Mouse (Mus musculus) retina, postnatal 1 day (tissue): Measurements from ENCODE around the gene Gns.

Experiments used
- DNase-seq: peaks from one replicate; pipeline ENCODE4 v3.0.0-alpha.2; 2012

Gns gene

GRCm38 (mm10) chr10:121367271-121367670 lies 2.4 kb downstream of the Gns start:
- no peak for DNase-seq

GRCm38 (mm10) chr10:121367780-121368179 lies 2.9 kb downstream of the Gns start:
- no peak for DNase-seq

GRCm38 (mm10) chr10:121368783-121369465 lies 4.0 kb downstream of the Gns start:
- DNase-seq: peak; percentile 72

DNA sequence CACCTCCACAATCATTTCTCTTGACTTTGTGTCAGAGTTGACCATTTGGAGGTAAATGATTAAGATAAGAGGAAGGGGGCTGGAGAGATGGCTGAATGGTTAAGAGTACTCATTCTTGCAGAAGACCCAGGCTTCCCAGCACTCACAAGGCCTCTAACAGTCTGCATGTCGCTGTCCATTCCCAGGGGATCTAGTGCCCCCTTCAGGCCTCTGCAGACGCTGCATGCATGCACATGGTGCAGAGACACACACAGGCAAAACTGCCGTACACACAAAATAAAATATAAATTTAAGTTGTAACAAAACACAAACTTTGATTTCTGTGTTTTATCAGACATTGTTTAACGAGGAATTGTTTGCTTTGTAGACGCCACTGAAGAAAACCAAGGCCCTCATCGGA lies 5.9 kb downstream of the Gns start:
- peak; percentile 19 for DNase-seq

- DNase-seq: no peak
Observed at GRCm38 (mm10) chr10:121374013-121374412, 9.1 kb downstream of the Gns start.

- DNase-seq: no peak
Observed at GRCm38 (mm10) chr10:121374693-121375620, 10.1 kb downstream of the Gns start.

DNA sequence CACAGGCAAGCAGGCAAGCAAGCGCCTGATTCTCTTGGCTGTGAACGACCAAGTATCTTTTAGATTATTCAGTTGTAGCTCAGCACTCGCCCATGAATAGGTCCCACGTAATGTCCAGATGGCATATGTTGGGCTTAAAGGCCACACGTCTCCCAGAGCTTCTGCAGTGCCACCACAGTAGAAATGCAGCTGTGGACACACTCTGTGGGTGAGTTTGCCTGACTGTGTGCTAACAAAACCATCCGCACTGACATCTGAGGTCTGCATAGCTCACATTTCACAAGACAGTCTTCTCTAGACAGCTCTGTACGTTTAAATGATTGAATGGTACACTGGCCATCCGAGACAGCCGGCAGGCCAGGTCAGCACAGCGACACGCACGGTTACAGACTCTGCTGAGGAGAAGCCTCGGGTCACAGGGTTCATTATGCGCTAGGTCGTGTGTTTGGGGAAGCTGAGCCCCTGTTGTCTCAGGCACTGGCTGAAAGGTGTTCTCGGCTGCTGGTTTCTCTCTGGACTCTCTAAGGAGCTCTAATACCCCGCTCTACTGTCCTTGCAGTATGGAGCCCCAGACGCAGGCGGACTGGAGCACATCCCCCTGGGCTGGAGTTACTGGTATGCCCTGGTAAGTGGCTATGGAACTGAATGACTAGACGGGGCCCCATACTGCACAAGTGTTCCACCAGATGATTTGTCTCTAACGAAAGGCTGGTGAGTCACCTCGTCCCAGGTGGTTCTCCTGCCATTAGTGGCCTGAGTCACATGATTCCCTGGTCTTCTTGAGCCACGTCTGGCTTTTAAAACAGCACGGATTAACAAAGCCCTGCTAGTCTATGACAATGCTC lies 11.0 kb downstream of the Gns start:
- no peak for DNase-seq

GRCm38 (mm10) chr10:121376530-121377271 lies 11.8 kb downstream of the Gns start:
- DNase-seq: no peak

DNA sequence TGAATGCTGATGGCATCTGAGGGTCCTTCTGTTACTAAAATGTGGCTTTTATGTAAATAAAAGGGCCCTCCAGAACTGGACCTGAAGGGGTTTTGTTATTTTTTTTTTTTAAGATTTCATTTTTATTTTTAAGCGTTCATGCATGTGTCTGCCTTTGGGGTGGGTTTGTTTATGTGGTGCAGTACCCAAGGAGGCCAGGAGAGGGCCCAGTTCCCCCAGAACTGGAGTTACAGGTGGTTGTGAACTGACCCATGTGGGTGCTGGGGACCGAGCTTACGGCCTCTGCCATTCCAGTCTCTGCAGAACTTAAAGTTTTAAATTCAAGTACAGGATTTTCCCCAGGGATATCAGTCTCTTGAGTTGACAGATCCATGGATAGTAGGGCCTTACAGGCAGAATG lies 14.5 kb downstream of the Gns start:
- DNase-seq: no peak

DNA sequence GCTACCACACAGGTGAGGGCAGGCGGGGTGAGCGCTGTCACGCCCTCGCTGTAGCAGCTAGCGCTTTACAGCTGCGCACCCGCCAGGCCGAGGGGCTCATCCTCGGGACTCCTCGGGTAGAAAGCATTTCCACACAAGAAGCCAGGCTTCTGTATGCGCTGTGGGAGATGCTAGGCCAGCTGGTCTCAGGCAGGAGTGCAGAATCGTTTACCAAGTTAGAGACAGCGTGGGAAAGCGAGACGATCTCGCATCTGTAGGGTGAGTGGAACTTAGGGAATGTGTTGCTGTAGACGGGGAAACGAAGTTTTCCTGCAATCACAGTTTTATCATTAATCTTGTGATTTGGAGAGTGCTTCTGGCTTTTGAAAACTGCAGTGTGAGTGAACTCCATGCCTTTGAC lies 16.4 kb downstream of the Gns start:
- DNase-seq: no peak

- no peak for DNase-seq
Observed at GRCm38 (mm10) chr10:121384710-121385109, 19.8 kb downstream of the Gns start.

DNA sequence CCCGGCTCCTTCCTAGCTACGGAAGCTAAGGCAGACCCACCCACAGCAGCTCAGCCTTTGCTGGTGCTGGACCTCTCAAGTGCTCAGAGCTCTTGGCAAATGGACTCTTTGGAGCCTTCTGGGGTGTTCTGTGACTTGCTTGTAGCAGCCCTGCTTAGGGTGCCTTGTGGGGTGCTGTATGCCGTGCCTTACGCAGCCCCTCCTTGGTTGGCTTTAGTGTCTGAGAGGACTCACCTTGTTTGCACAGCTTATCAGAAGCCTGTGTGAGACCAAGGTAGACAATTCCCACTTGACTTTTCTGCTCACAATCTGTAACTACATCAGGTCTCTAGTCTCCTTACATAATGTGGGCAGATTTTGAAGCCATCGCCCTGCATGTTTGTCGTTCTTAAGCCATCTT lies 20.8 kb downstream of the Gns start:
- DNase-seq: no peak

GRCm38 (mm10) chr10:121386347-121386746 lies 21.5 kb downstream of the Gns start:
- DNase-seq: peak; percentile 56

DNA sequence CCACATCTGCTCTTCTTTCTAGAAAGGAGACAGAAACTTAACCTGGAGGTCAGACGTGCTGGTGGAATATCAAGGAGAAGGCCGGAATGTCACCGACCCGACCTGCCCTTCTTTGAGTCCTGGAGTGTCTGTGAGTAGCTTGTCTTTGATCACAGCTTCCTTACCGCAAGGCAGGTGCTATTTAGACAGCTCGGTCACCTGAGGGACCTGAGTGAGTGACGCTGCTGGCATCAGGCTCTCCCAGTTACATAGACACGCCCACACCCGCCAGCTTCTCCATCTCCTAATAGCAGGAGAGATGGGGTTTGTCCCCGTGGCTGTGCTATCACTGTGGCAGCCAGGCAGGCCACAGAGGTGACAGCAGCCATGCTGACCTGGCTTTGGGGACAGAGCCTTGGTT lies 25.7 kb downstream of the Gns start:
- DNase-seq: no peak

DNA sequence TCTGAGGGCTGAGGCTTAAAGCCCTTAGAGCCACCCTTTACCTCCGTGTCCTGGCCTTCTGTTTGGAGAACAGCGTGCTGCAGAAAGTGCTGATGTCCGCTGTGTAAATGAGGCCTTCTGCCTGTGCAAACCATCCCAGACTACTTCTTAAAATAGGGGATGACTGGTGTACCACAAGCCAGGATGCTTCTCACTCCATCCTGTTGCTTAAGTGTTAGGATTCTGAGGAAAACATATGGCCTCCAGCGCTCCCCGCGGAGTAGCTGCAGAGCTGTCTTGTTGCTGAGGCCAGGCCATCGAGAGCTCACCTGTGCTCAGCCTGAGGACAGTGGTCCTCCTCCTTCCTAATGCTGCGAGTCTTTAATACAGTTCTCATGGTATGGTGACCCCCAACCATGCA lies 27.0 kb downstream of the Gns start:
- DNase-seq: no peak

DNA sequence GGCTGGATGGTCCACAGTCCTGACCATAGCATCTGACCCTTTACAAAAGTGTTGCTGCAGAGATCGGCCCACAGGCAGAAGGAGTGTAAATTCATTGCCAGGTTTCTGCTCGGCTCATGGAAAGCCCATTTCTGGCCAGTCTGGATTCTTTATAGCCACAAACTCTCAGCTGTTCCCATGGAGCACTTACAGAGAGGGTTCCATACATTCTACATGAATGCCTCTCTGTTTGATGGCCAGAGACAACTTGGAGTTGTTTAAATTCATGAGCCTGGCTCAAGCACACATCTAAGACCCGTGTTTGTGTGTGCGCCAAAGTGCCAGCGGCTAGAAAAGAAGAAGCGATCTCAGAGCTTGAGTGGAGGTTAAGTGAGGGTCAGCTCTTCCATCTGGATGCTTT lies 29.4 kb downstream of the Gns start:
- DNase-seq: no peak

GRCm38 (mm10) chr10:121394789-121395325 lies 30.0 kb downstream of the Gns start:
- no peak for DNase-seq

DNA sequence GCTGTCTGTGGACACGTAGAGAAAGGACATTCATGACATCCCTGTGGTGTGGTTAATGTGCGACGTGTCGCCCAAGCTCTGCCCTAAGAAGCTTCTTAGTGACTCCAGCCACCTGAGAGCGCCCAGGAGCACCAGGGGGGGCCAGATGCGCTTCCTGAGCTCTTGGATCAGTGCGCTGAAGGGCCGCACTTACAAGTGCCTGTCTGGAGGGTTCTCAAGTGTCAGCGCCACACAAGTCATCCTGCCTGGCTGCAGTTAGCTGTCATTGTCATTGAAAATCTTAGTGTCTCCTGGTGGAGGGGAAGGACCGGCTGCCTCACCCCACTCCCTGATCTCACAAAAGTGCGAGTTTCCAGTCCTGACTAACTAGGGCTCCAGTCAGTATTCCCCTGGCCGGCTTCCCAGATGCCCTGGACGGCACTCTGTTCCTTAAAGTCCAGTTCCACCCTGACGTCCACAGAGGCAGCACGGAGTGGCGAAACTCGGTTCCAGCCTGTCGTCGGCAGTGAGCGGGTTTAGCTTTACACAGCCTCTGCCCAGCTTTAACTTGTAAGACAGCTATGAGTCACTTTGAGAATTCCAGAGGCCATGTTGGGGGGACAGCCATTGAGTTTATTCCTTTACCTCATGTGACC lies 30.8 kb downstream of the Gns start:
- no peak for DNase-seq

DNA sequence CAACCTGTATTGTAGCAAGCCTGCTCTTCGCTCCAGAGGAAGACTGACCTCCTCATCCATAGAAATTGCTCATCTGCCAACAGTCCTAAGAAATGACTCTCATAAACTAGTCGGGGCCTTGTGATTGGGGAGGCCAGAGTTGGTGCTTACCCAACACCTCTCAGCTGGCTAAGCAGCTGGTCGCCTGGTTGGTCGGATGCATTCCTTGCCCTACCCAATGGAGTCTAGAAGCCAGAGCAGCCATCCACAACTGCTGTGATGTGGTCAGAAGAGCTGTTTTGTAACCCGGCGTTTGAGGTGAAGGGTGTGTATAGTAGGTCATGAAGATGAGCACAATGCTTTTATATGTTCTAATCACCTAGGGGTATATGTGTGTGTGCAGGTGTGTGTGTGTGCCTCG lies 33.7 kb downstream of the Gns start:
- no peak for DNase-seq

- DNase-seq: no peak
Observed at GRCm38 (mm10) chr10:121401005-121401404, 36.1 kb downstream of the Gns start.

DNA sequence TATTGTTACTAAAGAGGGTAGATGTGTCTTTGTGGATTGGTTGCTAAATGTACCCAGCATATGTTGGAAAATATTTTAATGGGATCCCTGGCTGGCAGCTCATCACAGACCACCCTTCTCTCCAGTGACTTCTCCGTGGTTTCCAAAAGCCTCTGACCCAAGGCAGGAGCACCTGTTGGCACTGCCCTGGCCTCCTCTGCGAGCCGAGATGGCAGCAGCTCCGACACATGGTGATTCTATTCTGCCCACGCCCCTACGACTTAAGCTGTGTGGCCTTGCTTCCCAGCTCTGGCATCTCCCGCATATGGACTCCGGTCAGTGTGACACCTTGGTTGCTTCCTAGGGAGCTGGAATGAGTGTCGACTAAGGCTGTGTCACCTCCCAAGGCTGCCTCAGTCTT lies 38.2 kb downstream of the Gns start:
- DNase-seq: no peak

- no peak for DNase-seq
Observed at GRCm38 (mm10) chr10:121403946-121404345, 39.1 kb downstream of the Gns start.
